Mouse (Mus musculus) hindbrain, embryonic 11.5 days (tissue): ENCODE measurements around the gene Ppm1h. TPM values are rescaled to one million over a fixed set of nuclear protein-coding genes. Genes with fewer than 3 reads are reported as not detected.

Experiments
- ATAC-seq: fragments of 200-750 bp; cut with Nextera tagmentation; 2 replicates; pipeline ENCODE4 v1.8.0; 2017; ENCODE audit warnings: mild to moderate bottlenecking, moderate TSS enrichment, moderate library complexity; ENCODE audit not compliant: low FRiP score
- DNase-seq: peaks from one replicate; pipeline ENCODE4 v3.0.0-alpha.2; 2015; ENCODE audit warnings: low spot score
- H3K27ac ChIP-seq: fragments of 300-500 bp; sonication (generic); 2 replicates; pipeline ENCODE4 v1.5.1; 2014; ENCODE audit warnings: mild to moderate bottlenecking, low read depth, low read length
- H3K27me3 ChIP-seq: fragments of 300-500 bp; sonication (generic); 2 replicates; pipeline ENCODE4 v1.6.1; 2014; ENCODE audit warnings: mild to moderate bottlenecking, low read length, moderate library complexity, mixed read lengths; ENCODE audit not compliant: control insufficient read depth, insufficient read depth
- H3K36me3 ChIP-seq: fragments of 300-500 bp; sonication (generic); 2 replicates; pipeline ENCODE4 v1.6.1; 2014; ENCODE audit warnings: mild to moderate bottlenecking, low read length, moderate library complexity, mixed read lengths; ENCODE audit not compliant: control insufficient read depth, insufficient read depth
- H3K4me1 ChIP-seq: fragments of 300-500 bp; sonication (generic); replicated peaks from 2 replicates; pipeline ENCODE4 v1.6.1; 2014; ENCODE audit warnings: low read length, mixed read lengths; ENCODE audit not compliant: control insufficient read depth, insufficient read depth
- H3K4me2 ChIP-seq: fragments of 300-500 bp; sonication (generic); replicated peaks from 2 replicates; pipeline ENCODE4 v1.6.1; 2014; ENCODE audit warnings: mild to moderate bottlenecking, low read depth, low read length
- H3K4me3 ChIP-seq: fragments of 300-500 bp; sonication (generic); 2 replicates; pipeline ENCODE4 v1.5.1; 2014; ENCODE audit warnings: low read depth, low read length
- H3K9ac ChIP-seq: fragments of 300-500 bp; sonication (generic); 2 replicates; pipeline ENCODE4 v1.6.1; 2014; ENCODE audit warnings: low read depth, low read length
- H3K9me3 ChIP-seq: fragments of 300-500 bp; sonication (generic); 2 replicates; pipeline ENCODE4 v1.6.1; 2016; ENCODE audit warnings: low read length; ENCODE audit not compliant: control insufficient read depth
- WGBS: fragments of 180-500 bp; shearing (Covaris S2); extraction: QIAGEN DNeasy Blood & Tissue Kit; methylation state at CpG from one replicate; pipeline ENCODE4 v1.1.7; 2014; 5-methylcytosine and 5-hydroxymethylcytosine counted together
- polyA plus RNA-seq: library from polyadenylated mRNA; unstranded; fragments of >200 nt; fragmentation: Nextera tagmentation; extraction: Ambion mirVana; gene quantifications from 2 replicates; pipeline ENCODE4 v1.2.1, GENCODE M21; 2014

Gene Ppm1h
- polyA plus RNA-seq, 1 experiment from 2014 or later, result 9.7 TPM

- Histone ChIP-seq H3K27ac (no peak overlapping the region), H3K9me3 (no peaks in the 10 kb centered on the region), H3K4me2 (no peak overlapping the region), H3K36me3 (no peaks in the 10 kb centered on the region), H3K9ac (no peak overlapping the region), H3K4me1 (0 out of 2 replicates have a peak, but pooled peaks cover 3% of the 10 kb centered on the region), H3K27me3 (no peaks in the 10 kb centered on the region), H3K4me3 (no peak overlapping the region)
- ATAC-seq, result no peak
- WGBS, result 89% methylated on average over 1 of the region's 1 CpGs
- DNase-seq, result no peak
These were observed 221.9 kb downstream of the Ppm1h start for GRCm38 (mm10) chr10:122900466-122900865.

GRCm38 (mm10) chr10:122901379-122901778 lies 222.8 kb downstream of the Ppm1h start:
- no peak for DNase-seq
- Histone ChIP-seq H3K4me3 (no peak overlapping the region), H3K27me3 (no peaks in the 10 kb centered on the region), H3K9ac (no peak overlapping the region), H3K36me3 (no peaks in the 10 kb centered on the region), H3K27ac (no peak overlapping the region), H3K4me1 (0 out of 2 replicates have a peak, but pooled peaks cover 3% of the 10 kb centered on the region), H3K9me3 (no peaks in the 10 kb centered on the region), H3K4me2 (no peak overlapping the region)
- 83% methylated on average over 5 of the region's 5 CpGs for WGBS
- ATAC-seq, result no peak

GRCm38 (mm10) chr10:122909406-122910032 lies 231.0 kb downstream of the Ppm1h start:
- no peaks in the 10 kb centered on the region for H3K36me3 ChIP-seq
- H3K9ac ChIP-seq, result no peak overlapping the region
- DNase-seq (no peak), ATAC-seq (peak; percentile 38; the same call in 1 of the 2 replicates)
- H3K27ac ChIP-seq, result no peak overlapping the region
- no peaks in the 10 kb centered on the region for H3K27me3 ChIP-seq
- no peaks in the 10 kb centered on the region for H3K9me3 ChIP-seq
- WGBS, result 85% methylated on average over 9 of the region's 9 CpGs
- no peak overlapping the region for H3K4me3 ChIP-seq
- H3K4me2 ChIP-seq, result no peak overlapping the region
- peaks cover 7% of the 10 kb centered on the region for H3K4me1 ChIP-seq

- no peak overlapping the region for H3K27ac ChIP-seq
- H3K27me3 ChIP-seq, result no peaks in the 10 kb centered on the region
- no peak overlapping the region for H3K4me2 ChIP-seq
- DNase-seq, result no peak
- peak; percentile 3; the same call in 1 of the 2 replicates for ATAC-seq
- WGBS, result 46% methylated on average over 8 of the region's 8 CpGs
- H3K9ac ChIP-seq, result no peak overlapping the region
- no peaks in the 10 kb centered on the region for H3K9me3 ChIP-seq
- no peaks in the 10 kb centered on the region for H3K36me3 ChIP-seq
- H3K4me1 ChIP-seq, result peaks cover 7% of the 10 kb centered on the region
- H3K4me3 ChIP-seq, result no peak overlapping the region
These were observed 232.2 kb downstream of the Ppm1h start for GRCm38 (mm10) chr10:122910798-122911225.

GRCm38 (mm10) chr10:122911668-122912067 lies 233.1 kb downstream of the Ppm1h start:
- H3K4me3 ChIP-seq, result no peak overlapping the region
- H3K27ac ChIP-seq, result peak overlapping the region; percentile 78; the same call in 1 of the 2 replicates
- H3K4me2 ChIP-seq, result no peak overlapping the region
- H3K36me3 ChIP-seq, result no peaks in the 10 kb centered on the region
- peaks cover 7% of the 10 kb centered on the region for H3K4me1 ChIP-seq
- no peaks in the 10 kb centered on the region for H3K27me3 ChIP-seq
- ATAC-seq, result no peak
- WGBS, result 64% methylated on average over 8 of the region's 8 CpGs
- no peaks in the 10 kb centered on the region for H3K9me3 ChIP-seq
- no peak for DNase-seq
- no peak overlapping the region for H3K9ac ChIP-seq

- WGBS, result 45% methylated on average over 11 of the region's 12 CpGs
- Histone ChIP-seq H3K4me2 (no peak overlapping the region), H3K9me3 (no peaks in the 10 kb centered on the region), H3K4me3 (no peak overlapping the region), H3K27ac (peak overlapping the region; percentile 78), H3K4me1 (peaks cover 7% of the 10 kb centered on the region), H3K36me3 (no peaks in the 10 kb centered on the region), H3K27me3 (no peaks in the 10 kb centered on the region), H3K9ac (no peak overlapping the region)
- ATAC-seq (no peak), DNase-seq (no peak)
These were observed 233.6 kb downstream of the Ppm1h start for GRCm38 (mm10) chr10:122912086-122912690.

- H3K4me2 ChIP-seq, result no peak overlapping the region
- H3K9ac ChIP-seq, result 0 out of 2 replicates have a peak overlapping the region, but pooled peaks have one; percentile 40
- 22% methylated on average over 19 of the region's 19 CpGs for WGBS
- peaks cover 7% of the 10 kb centered on the region for H3K4me1 ChIP-seq
- DNase-seq, result peak; percentile 61
- no peaks in the 10 kb centered on the region for H3K9me3 ChIP-seq
- H3K27me3 ChIP-seq, result no peaks in the 10 kb centered on the region
- ATAC-seq, result peak; percentile 41; the same call in 1 of the 2 replicates
- H3K27ac ChIP-seq, result peak overlapping the region; percentile 78
- H3K36me3 ChIP-seq, result no peaks in the 10 kb centered on the region
- no peak overlapping the region for H3K4me3 ChIP-seq
These were observed 234.3 kb downstream of the Ppm1h start for GRCm38 (mm10) chr10:122912701-122913368.

- Histone ChIP-seq H3K27me3 (no peaks in the 10 kb centered on the region), H3K4me1 (peaks cover 7% of the 10 kb centered on the region), H3K27ac (peak overlapping the region; percentile 78), H3K4me3 (no peak overlapping the region), H3K36me3 (no peaks in the 10 kb centered on the region), H3K4me2 (no peak overlapping the region), H3K9ac (0 out of 2 replicates have a peak overlapping the region, but pooled peaks have one; percentile 40), H3K9me3 (no peaks in the 10 kb centered on the region)
- WGBS, result 49% methylated on average over 11 of the region's 11 CpGs
- no peak for ATAC-seq
- no peak for DNase-seq
These were observed 234.8 kb downstream of the Ppm1h start for GRCm38 (mm10) chr10:122913393-122913792.
